Mouse (Mus musculus): ENCODE data around the gene Leo1.
"Not testable (repeated sequence)": the region's sequence is repeated elsewhere in the genome, so short reads cannot be mapped to it uniquely, and the experiment has no call there.

Leo1 gene

DNA sequence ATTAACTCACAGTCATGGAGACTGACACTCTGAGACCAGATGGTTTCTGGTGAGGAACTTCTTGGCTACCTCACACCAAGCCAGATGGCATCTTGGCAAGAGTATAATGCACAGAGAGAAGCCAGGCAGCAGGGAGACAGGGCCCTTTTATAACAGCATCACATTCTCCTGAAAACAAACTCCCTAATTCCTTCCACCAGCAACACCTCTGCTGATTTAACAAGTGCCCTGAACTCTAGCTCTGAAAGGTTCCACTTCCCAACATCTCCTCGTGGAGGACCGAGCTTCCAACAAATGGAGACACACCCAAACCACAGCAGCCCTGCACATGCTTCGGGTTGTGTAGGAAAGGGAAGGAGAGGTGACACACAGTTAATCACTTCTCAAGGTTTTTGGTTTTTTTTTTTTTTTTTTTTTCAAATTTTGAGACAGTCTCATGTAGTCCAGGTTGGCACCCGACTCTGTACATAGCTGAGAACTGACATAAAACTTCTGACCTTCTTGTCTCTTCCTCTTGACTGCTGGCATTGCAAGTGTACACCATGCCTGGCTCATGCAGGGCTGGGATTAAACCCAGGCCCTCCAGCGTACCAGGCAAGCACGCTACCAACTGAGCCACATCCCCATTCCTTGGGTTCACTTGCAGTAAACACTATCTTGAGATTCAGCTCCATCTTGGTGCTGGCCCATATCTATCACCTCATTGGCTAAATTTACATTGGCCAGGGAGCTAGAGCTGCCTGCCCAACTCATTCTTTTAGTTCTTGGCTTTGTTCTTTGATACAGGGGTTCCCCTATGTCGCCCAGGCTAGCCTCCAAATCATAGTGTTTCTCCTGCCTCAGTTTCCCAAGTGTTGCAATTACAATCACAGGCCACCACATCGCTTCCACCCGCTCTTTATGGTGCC is 13.7 kb upstream of the Leo1 start:
- no peak for DNase-seq (ENCODE audit: low spot score)

DNA sequence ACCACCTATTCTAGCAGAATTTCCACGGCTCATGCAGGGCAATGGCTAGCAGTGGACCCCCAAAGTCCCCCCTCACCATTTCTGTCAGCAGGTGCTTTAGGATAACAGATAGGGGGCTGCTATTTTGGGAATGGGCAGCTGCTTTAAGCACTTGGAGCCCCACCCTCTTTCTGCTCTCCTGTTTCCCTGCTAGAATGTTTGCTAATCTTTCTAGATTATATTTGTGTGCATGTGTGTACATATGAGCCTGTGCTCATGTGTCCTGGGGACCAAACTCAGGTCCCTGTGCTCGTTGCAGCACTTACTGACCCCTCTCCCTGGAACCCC is 13.1 kb upstream of the Leo1 start:
- no peak for DNase-seq (ENCODE audit: low spot score)

DNA sequence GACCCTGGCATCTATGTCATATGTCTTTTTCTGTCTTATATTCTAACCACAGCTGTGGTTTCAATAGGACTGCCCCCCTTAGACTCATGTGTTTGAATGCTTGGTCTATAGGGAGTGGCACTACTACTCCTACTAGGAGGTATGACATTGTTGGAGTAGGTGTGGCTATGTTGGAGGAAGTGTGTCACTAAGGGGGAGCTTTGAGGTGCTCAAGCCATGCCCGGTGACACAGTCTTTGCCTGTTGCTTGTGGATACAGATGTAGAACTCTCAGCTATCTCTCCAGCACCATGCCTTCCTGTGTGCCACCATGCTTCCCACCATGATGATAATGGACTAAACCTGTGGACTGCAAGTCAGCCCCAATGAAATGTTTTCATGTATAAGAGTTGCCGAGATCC is 12.3 kb upstream of the Leo1 start:
- no peak for DNase-seq (ENCODE audit: low spot score)

DNA sequence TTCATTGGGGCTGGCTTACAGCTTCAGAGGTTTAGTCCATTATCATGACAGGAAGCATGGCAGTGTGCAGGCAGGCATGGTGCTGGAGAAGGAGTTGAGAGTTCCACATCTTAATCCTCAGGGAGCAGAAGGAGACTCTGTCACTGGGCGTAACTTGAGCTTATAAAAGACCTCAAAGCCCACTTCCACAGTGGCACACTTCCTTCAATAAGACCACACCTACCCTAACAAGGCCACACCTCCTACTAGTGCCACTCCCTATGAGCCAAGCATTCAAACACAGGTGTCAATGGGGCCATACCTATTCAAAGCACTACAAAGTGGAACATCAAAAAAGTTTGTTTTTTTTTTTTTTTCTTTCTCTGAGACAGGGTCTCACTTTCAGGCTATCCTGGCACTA is 11.7 kb upstream of the Leo1 start:
- DNase-seq (ENCODE audit: low spot score), result no peak

DNA sequence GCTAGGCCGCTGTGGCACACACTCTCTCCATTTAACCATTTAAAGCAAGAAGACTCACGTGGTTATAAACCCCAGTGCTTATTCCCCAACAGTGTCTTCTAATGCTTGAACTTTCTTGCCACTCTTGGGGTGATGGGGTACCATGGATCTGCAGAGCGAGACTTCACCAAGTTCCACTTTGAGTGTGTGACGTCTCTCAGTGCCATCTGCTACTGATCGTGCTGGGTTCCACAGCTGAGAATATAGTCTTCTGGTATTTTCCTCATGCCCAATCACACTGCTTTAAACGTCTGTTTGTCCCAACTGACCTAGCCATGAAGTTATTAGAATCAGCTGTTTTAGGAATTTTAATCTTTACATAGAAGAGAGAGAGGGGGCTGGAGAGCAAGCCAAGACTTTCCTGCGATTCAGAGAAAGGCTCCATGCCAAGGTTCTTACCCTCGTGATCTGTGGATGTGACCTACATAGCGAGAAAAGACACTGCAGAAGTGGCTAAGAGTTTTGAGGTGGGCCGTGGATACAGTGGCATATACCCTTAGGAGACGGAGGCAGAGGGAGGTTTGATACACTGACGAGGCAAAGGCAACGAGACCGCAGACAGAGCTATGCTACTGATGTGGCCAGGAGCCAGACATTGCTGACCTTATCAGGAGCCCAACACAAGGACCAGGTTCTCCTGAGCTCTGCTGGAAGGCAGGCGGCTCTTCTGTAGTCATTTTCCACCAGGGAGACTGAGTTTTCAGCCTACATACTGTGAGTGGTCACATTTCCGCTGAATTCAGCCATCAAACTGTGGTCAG is 10.3 kb upstream of the Leo1 start:
- DNase-seq (ENCODE audit: low spot score), result no peak

DNA sequence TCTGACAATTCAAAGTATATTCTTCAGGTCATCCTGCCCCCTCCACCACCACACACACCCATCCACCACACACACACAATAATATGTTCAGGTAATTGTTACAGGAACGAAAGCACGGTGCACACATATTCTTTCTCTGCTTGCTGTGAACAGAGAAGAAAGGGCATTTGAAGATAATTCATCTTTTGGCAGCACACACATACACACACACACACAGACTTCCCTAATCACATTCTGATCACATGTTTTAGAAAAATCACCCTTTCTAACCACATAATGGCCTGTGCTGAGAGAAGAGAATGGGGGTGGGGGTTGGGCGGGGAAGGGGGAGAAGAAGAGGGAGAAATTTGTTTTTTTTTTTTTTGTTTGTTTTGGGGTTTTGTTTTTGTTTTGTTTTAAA is 8.6 kb upstream of the Leo1 start:
- no peak for DNase-seq (ENCODE audit: low spot score)

DNA sequence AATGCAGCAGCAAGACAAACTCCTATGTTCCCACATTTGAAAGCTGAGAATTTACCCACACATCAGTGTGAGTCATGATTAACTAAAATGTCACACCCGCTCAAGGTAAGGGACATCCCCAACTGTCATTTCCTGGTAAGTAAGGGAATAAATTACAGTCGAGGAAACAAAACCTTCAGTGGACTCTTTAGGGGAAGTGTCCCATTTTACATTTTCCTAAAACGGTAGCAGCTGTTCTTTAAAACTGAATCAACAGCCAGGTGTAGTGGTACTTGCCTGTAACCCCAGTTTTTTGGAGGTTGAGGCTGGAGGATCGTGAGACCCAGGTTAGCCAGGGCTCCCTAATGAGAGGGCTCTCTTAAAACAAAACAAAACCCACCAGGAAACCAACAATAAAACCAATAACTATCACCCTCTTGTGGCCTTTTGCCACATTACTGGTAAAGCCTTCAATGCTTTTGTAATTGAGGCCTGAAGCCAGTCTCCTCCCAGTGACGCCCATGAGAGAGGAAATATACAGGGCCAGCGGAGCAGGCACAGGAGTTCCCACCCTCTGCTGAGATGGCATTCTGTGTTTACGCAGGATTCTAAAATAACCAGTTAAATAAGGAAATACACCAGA is 7.0 kb upstream of the Leo1 start:
- DNase-seq (ENCODE audit: low spot score), result no peak

DNA sequence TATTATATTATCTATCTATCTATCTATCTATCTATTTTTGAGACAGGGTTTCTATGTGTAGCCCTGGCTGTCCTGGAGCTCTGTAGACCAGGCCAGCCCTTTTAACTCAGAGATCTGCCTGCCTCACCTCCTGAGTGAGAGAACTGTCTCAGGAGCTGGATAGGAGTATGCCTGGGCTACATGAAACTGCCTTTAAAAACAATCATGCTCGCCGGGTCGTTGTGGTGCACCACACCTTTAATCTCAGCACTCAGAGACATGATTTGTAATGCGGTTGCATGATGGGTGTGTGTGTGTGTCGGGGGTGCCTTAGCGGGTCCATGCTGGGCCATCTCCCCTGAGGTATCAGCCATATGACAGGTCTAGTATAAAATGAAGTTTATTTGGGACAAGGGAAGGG is 6.5 kb upstream of the Leo1 start:
- no peak for DNase-seq (ENCODE audit: low spot score)

DNA sequence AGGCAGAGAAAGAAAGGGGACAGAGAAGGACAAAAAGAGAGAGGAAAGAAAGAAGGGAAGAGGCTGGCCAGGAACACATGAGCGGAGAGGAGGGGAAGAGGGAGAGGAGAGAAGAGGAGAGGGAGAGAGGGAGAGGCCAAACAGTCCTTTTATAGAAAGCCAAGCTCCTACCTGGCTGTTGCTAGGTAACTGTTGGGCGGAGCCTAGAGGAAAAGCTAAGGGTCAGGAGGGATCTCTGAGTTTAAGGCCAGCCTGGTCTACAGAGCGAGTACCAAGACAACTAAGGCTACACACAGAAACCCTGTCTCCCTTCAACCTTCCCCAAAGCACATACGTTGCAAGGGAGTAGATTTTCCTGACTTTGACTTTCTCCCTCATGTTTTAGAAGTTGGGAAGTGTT is 6.0 kb upstream of the Leo1 start:
- DNase-seq (ENCODE audit: low spot score), result no peak

DNA sequence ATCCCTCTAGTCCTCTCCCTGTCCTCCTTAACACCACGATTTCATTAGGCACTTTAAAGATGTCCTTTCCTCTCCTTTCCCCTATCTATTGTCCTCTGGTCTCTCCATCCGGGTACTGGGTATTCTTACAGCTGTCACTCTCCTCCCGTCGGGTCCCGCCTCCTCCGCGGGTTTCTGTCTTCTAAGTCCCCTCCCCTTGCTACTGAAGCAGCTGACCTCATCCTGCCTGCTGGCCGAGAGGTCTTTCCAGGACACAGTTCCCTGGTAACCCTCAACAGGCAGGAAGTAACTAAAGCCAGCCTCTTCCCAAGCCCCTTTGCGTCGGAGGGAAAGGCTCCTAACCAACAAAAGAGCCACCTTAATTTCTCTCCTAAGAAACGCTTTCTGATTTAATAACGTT is 5.4 kb upstream of the Leo1 start:
- DNase-seq (ENCODE audit: low spot score), result peak; percentile 18

DNA sequence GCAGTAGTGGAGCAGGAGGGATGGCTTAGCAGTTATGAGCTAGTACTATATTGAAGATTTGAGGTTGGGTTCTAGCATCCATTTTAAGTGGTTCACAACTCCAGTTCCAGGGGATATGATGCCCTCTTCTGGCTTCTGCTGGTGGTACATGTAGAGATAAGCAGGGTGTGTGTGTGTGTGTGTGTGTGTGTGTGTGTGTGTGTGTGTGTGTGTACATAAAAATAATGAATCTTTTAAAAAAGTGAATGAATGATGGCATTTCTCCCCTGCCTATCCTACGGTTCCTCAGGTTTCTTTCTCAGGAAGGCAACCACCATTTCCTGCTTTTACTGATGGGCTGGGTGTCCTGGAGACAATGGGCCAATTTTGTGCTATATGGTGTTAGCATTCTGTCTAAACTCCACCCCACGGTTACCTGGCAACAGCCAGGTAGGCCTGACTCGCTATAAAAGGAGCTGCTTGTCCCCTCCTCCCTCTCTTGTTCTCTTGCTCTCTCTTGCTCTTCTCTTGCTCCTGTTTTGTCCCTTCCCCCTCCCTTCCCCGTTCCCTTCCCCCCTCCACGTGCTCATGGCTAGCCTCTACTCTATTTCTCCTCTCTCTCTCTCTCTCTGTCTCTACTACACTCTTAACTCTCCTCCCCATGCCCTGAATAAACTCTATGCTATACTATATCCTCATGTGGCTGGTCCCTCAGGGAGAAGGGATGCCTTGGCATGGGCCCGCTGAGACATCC is 3.5 kb upstream of the Leo1 start:
- no peak for DNase-seq (ENCODE audit: low spot score)

DNA sequence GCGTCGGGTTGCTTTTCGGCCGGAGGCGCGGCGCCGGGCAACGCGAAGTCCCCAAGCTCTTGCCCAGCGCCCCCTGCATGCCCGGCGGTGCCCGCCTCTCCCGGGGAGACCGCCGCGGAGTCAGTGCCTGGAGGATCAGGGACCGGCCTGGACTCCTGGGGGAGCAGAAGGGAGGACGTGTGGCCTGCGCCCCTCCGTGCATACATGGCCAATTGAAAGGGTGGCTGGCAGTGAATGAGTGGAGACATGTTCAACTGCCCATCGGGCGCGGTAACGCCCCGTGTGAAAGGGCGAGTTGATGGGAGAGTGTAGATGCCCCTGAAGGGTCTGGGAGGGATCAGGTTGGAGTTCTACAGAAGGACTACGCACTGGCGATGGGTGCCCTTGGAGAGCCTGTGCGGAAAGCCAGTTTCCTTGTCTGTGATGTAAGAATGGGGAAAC is 387 bp downstream of the Leo1 start:
- DNase-seq (ENCODE audit: low spot score), result peak; percentile 31

DNA sequence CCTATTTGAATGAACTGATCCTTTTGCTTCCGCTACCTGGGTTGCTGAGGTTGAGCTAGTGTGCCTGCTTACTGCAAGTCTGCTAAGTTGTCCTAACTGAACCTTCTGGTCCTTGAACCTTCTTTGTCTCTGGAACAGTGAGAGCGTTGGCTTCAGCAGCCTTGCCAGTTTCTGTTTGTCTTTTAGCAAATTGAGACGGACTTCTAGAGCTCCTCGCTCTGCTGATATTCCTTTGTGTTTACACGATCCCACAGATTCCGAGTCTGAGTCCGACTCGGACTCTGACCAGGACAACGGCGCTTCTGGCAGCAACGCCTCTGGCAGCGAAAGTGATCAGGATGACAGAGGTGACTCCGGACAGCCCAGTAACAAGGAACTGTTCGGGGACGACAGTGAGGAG is 3.7 kb downstream of the Leo1 start:
- no peak for DNase-seq (ENCODE audit: low spot score)

DNA sequence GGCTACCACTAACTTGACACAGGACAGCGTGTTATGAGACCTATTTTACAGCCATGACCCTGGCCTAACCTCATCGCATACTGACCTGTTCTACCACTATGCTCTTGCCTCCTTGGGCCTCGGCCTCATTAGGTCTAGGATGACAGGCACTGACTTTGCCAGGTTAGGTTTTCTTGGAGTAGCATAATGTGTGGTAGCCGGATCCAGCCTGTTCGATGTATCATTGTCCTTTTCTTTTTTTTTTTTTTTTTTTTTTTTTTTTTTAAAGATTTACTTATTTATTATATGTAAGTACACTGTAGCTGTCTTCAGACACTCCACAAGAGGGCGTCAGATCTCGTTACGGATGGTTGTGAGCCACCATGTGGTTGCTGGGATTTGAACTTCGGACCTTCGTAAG is 5.2 kb downstream of the Leo1 start:
- DNase-seq (ENCODE audit: low spot score), result not testable (repeated sequence)

DNA sequence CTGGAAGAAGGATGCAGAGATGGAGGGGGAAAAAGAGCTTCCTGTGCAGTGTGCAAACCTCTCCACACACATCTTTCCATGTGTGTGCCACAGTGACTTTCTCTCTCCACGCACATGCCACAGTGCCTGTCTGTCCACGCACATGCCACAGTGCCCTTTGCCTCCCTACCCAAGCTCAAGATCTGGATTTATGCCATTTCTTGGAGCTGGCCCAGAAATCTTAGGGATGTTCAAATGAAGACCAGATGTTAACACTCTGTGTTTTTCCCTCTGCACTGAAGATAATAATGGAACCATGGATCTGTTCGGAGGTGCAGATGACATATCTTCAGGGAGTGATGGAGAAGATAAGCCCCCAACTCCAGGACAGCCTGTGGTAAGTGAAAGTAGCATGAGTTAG is 6.7 kb downstream of the Leo1 start:
- DNase-seq (ENCODE audit: low spot score), result no peak

DNA sequence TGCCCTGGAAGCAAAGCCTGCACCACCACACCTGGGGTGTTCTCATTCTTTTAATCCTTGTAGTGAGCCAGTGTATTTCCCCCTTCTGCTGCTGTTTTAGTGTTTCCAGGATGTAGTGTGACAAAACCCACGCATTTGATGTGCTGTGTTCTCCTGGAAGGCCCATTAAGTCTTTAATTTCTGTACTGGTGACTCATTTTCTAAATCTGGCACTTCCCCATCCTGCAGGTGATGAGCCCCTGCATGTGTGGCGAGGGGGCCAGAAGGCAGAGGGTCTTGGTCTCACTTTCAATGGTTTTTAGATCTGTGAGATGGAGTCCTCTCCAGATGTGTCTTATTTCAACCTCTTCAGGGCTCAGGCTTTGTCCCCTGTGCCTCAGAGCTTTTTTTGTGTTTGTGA is 12.7 kb downstream of the Leo1 start:
- no peak for DNase-seq (ENCODE audit: low spot score)

DNA sequence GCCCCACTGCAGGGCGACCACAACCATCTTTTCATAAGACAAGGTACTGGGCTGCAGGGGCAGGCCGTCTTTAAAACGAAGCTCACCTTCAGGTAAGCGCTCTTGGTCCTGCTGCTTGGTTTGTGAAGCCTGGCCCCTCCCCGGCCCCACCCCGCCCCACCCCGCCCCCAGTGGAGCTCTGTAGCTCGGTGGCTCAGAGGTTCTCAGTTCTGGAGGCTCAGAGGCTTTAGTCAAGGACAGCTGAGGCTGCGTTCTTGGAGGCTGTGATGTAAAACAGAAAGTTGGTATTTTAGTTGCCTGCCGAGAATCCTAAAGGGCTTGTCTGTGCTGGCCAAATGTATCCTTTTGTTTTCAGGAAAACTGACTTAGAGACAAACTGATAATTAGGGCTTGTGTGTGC is 14.4 kb downstream of the Leo1 start:
- DNase-seq (ENCODE audit: low spot score), result no peak

DNA sequence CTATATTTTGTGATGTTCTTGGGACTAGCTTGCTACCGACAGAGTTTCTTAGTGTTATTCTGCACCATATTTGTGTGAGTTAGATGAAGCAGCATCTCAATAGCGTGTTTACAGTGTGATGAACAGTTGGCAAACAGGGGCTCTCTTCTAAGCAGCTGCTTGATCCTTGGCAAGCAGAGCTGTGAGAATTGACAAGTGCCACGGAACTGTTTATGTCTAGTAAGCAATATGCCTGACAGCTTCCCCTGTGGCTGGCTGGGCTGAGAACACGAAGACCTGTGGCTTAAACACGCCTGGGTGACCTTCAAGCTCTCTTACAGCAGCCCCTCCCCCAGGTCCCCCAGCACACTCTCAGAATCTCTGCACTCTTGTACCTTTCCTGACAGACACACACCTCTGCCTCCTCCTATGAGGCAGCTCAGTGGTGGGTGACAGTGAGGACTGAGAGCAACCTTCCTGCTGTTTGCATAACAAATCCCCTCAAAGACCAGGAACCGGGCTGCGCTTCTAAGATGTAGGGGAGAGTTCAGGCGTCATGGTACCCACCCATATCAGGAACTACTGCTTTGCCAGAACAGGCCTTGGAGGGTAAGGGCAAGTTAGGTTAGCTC is 21.8 kb downstream of the Leo1 start:
- no peak for DNase-seq (ENCODE audit: low spot score)

DNA sequence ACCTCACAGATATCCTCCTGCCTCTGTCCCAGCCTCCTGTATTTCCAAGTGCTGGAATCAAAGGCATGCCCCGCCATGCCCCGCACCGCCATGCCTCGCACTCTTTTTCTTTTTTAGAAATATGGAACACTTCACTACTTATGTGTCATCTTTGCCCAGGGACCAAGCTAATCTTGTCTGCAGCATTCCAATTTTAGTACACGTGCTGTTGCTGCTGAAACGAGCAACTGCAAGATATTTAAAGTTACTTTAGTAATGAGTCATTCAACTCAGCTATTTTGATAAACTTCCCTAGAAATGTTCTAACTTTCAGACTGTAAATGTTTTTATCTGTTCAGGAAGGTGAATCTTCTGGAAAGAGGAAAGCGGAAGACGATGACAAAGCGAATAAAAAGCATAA is 24.5 kb downstream of the Leo1 start:
- DNase-seq (ENCODE audit: low spot score), result no peak

DNA sequence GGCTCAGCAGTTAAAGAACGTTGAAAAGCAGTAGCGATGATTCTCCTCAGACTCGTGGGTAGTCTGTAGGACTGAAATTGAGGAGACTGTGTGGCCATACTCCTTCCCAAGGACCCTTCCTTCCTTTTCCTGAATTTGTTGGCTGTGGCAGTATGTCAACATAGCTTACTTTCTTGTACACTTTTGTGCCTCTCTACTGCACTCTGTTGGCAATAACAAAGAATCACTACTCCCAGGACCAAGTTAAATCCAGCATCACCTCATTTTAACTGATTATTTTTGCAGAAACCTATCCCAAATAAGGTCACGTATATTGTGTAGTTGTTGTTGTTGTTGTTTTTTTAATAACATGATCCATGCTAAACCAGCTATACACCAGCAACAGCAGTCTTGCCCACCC is 25.3 kb downstream of the Leo1 start:
- DNase-seq (ENCODE audit: low spot score), result no peak

DNA sequence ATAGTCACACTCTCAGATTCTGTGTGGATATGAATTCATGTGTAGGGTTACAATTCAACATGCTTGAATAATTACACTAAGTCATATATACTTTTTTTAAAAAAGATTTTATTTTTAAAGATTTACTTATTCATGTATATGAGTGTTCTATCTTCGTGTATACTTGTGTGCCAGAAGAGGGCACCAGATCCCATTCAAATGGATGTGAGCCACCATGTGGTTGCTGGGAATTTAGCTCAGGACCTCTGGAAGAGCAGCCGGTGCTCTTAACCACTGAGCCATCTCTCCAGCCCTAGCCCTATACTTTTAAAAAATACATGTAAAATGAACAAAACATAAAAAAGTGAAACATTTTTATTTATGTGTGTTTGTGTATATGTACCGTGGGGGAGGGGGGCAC is 26.3 kb downstream of the Leo1 start:
- no peak for DNase-seq (ENCODE audit: low spot score)

DNA sequence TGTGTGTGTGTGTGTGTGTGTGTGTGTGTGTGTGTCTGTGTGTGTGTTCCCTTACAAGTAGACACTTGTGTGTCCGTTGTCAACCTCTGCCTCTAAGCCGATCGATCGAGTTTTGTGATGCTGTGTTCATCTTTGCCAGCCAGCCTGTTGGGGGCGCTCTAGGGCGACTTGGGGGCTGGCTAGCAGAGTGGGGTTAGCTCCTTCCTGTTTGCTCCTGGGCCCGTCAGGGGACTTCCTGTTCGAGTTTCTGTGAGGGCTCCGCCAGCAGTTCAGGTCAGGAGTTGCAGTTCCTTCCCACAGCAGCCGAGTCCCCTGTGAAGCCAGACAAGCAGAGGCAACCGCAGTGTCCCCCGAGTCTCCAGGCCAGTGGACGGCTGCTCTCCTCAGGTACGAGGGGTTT is 27.0 kb downstream of the Leo1 start:
- no peak for DNase-seq (ENCODE audit: low spot score)
